Mouse (Mus musculus) lung, adult 2 months (tissue): ENCODE measurements around the gene Gm14743. TPM values are rescaled to one million over a fixed set of nuclear protein-coding genes. Genes with fewer than 3 reads are reported as not detected.
"Not testable (repeated sequence)": the region's sequence is repeated elsewhere in the genome, so short reads cannot be mapped to it uniquely, and the experiment has no call there.

Source experiments
- DNase-seq: peaks from one replicate; pipeline ENCODE4 v3.0.0; 2022
- H3K4me1 ChIP-seq: fragments of 200-500 bp; 2 replicates; pipeline ENCODE4 v1.6.1; 2011; ENCODE audit warnings: low read length; ENCODE audit not compliant: control insufficient read depth, insufficient read depth
- H3K4me3 ChIP-seq: fragments of 200-500 bp; replicated peaks from 2 replicates; pipeline ENCODE3; 2011; ENCODE audit warnings: low read depth, mild to moderate bottlenecking, control low read depth, low read length; ENCODE audit errors: extremely low read depth
- CTCF ChIP-seq: fragments of 200-500 bp; IDR thresholded peaks from 2 replicates; pipeline ENCODE4 v1.5.1; 2011; ENCODE audit warnings: mild to moderate bottlenecking, low read length, control low read depth; ENCODE audit not compliant: insufficient read depth
- POLR2A ChIP-seq: fragments of 200-500 bp; IDR thresholded peaks from 2 replicates; pipeline ENCODE4 v1.6.1; 2011; ENCODE audit warnings: low read depth, mild to moderate bottlenecking, control low read depth, low read length, borderline replicate concordance; ENCODE audit errors: extremely low read depth
- WGBS: fragments of 180-500 bp; shearing (Covaris S2); methylation state at CpG from one replicate; pipeline ENCODE4 v1.1.7; 2018; 5-methylcytosine and 5-hydroxymethylcytosine counted together
- polyA plus RNA-seq: library from polyadenylated mRNA; depleted of rRNA; stranded (reverse); fragments of >200 nt; gene quantifications from 2 replicates; pipeline ENCODE4 v1.2.3, GENCODE M21; 2012; rRNA removed

Gene Gm14743
- polyA plus RNA-seq: not detected in 2 replicates

- WGBS: no CpG with 5 or more reads among the region's 3 CpGs
- not testable (repeated sequence) for H3K4me1 ChIP-seq, DNase-seq, H3K4me3 ChIP-seq
Measured at GRCm38 (mm10) chrX:78245821-78246220, at the start of gene Gm14743. Gene Gm14743 (minus strand): TSS chrX:78245921.

- no peaks in the 10 kb centered on the region for H3K4me1 ChIP-seq
- TF ChIP-seq CTCF (no peak), POLR2A (no peak)
Measured at GRCm38 (mm10) chrX:78202829-78203228, 42.9 kb downstream of the Gm14743 start.

GRCm38 (mm10) chrX:78202220-78202619 lies 43.5 kb downstream of the Gm14743 start:
- WGBS: 52% methylated on average over 1 of the region's 1 CpGs
- DNase-seq, H3K4me1 ChIP-seq: not testable (repeated sequence)

More at GRCm38 (mm10) chrX:78202829-78203228, 42.9 kb downstream of the Gm14743 start:
- WGBS: 83% methylated on average over 5 of the region's 5 CpGs
- H3K4me3 ChIP-seq: no peak overlapping the region
- DNase-seq: no peak

More at GRCm38 (mm10) chrX:78202220-78202619, 43.5 kb downstream of the Gm14743 start:
- H3K4me3 ChIP-seq: not testable (repeated sequence)

Other genes starting within 250 kb of the Gm14743 start
- gene Obp1a, start 154.5 kb downstream of the Gm14743 start, polyA plus RNA-seq: not detected in 2 replicates
- gene Gm5938, start 120.5 kb downstream of the Gm14743 start, polyA plus RNA-seq: not detected in 2 replicates
- gene Obp1b, start 59.1 kb downstream of the Gm14743 start, polyA plus RNA-seq: not detected in 2 replicates
- gene 4930480E11Rik, start 123.7 kb upstream of the Gm14743 start, polyA plus RNA-seq: not detected in 2 replicates